Mouse (Mus musculus) heart, adult 2 months (tissue): ENCODE measurements around the gene Acap2. TPM values are rescaled to one million over a fixed set of nuclear protein-coding genes. Genes with fewer than 3 reads are reported as not detected.

Experiments used
- DNase-seq, 2 experiments: peaks; one replicate each; pipeline ENCODE4 v3.0.0; 2021
- H3K27ac ChIP-seq: fragments of 200-600 bp; 2 replicates; pipeline ENCODE4 v1.8.1; 2022
- H3K27me3 ChIP-seq: fragments of 200-500 bp; 2 replicates; pipeline ENCODE4 v1.6.1; 2012; ENCODE audit warnings: mild to moderate bottlenecking, low read length, inconsistent platforms, mixed read lengths; ENCODE audit not compliant: control insufficient read depth, insufficient read depth
- H3K36me3 ChIP-seq: fragments of 200-500 bp; 2 replicates; pipeline ENCODE4 v1.6.1; 2012; ENCODE audit warnings: low read length, inconsistent platforms; ENCODE audit not compliant: control insufficient read depth, insufficient read depth
- H3K4me1 ChIP-seq: fragments of 200-500 bp; 2 replicates; pipeline ENCODE4 v1.6.1; 2011; ENCODE audit warnings: low read length; ENCODE audit not compliant: control insufficient read depth, insufficient read depth
- H3K4me3 ChIP-seq: fragments of 200-600 bp; 2 replicates; pipeline ENCODE4 v1.8.1; 2022
- H3K79me2 ChIP-seq: fragments of 200-500 bp; replicated peaks from 2 replicates; pipeline ENCODE4 v1.6.1; 2012; ENCODE audit warnings: mild to moderate bottlenecking, inconsistent platforms, low read length, moderate library complexity, mixed read lengths; ENCODE audit not compliant: control insufficient read depth, insufficient read depth
- H3K9ac ChIP-seq: fragments of 200-500 bp; 2 replicates; pipeline ENCODE4 v1.6.1; 2012; ENCODE audit warnings: low read depth, mild to moderate bottlenecking, control low read depth, inconsistent platforms, low read length, mixed read lengths
- CTCF ChIP-seq: fragments of 200-600 bp; IDR thresholded peaks from 2 replicates; pipeline ENCODE4 v1.8.1; 2022; ENCODE audit warnings: antibody characterized with exemption, mild to moderate bottlenecking, moderate library complexity
- EP300 ChIP-seq: fragments of 200-500 bp; IDR thresholded peaks from 2 replicates; pipeline ENCODE4 v1.6.1; 2011; ENCODE audit warnings: low read depth, low read length, control low read depth; ENCODE audit not compliant: insufficient read depth
- POLR2A ChIP-seq: fragments of 200-500 bp; IDR thresholded peaks from 2 replicates; pipeline ENCODE4 v1.6.1; 2011; ENCODE audit warnings: mild to moderate bottlenecking, low read depth, low read length, control low read depth; ENCODE audit not compliant: insufficient read depth
- WGBS: fragments of 180-500 bp; shearing (Covaris S2); methylation state at CpG from one replicate; pipeline ENCODE4 v1.1.7; 2018; 5-methylcytosine and 5-hydroxymethylcytosine counted together
- intact Hi-C: fragments of 180-260 bp; cut with DNase I; formaldehyde crosslinking; loops from one replicate; pipeline ENCODE4 v1.15.1; 2025
- polyA plus RNA-seq: library from polyadenylated mRNA; depleted of rRNA; stranded (reverse); fragments of >200 nt; gene quantifications from 2 replicates; pipeline ENCODE4 v1.2.3, GENCODE M21; 2012; rRNA removed
- total RNA-seq, 2 experiments: library from RNA; stranded (reverse); gene quantifications; 2 replicates each; pipeline ENCODE4 v1.2.3; 2021

Acap2 gene
- total and polyA plus RNA-seq, 3 experiments: 8.2 to 17.8 (median 17.6) TPM

- intact Hi-C loops: no loop called here
- H3K79me2 ChIP-seq: no peaks in the 10 kb centered on the region
- TF ChIP-seq EP300: no peak
- TF ChIP-seq POLR2A: no peak
- no peak for TF ChIP-seq CTCF
- H3K36me3 ChIP-seq: no peaks in the 10 kb centered on the region
- H3K27me3 ChIP-seq: no peaks in the 10 kb centered on the region
- 50% methylated on average over 14 of the region's 14 CpGs for WGBS
- H3K4me1 ChIP-seq: peaks cover 2% of the 10 kb centered on the region
- no peak for DNase-seq
- peak overlapping the region; percentile 27; the same call in 1 of the 2 replicates for H3K9ac ChIP-seq
- 0 out of 2 replicates have a peak overlapping the region, but pooled peaks have one; percentile 15 for H3K27ac ChIP-seq
- no peak overlapping the region for H3K4me3 ChIP-seq
Measured at GRCm38 (mm10) chr16:31046217-31046659, 154.8 kb downstream of the Acap2 start.

- WGBS: 80% methylated on average over 5 of the region's 5 CpGs
- Histone ChIP-seq H3K36me3 (no peaks in the 10 kb centered on the region), H3K4me1 (peaks cover 4% of the 10 kb centered on the region), H3K9ac (no peak overlapping the region), H3K4me3 (no peak overlapping the region), H3K27ac (no peak overlapping the region), H3K79me2 (no peaks in the 10 kb centered on the region), H3K27me3 (no peaks in the 10 kb centered on the region)
- no peak for DNase-seq
- intact Hi-C loops: no loop called here
- TF ChIP-seq EP300: no peak
- TF ChIP-seq CTCF: no peak
- TF ChIP-seq POLR2A: no peak
Measured at GRCm38 (mm10) chr16:31045211-31045610, 155.8 kb downstream of the Acap2 start.

GRCm38 (mm10) chr16:31043136-31043535 lies 157.9 kb downstream of the Acap2 start:
- Histone ChIP-seq H3K4me1 (peaks cover 6% of the 10 kb centered on the region), H3K9ac (no peak overlapping the region), H3K36me3 (peaks cover 4% of the 10 kb centered on the region), H3K27ac (no peak overlapping the region), H3K79me2 (no peaks in the 10 kb centered on the region), H3K27me3 (no peaks in the 10 kb centered on the region), H3K4me3 (no peak overlapping the region)
- intact Hi-C loops: no loop called here
- 92% methylated on average over 5 of the region's 5 CpGs for WGBS
- TF ChIP-seq CTCF (no peak), POLR2A (no peak), EP300 (no peak)
- DNase-seq: no peak

Other genes starting within 250 kb of the Acap2 start
- gene Xxylt1, start 119.8 kb downstream of the Acap2 start, total RNA-seq: 10 to 100 TPM; 10.5 to 11.5 TPM
- gene Xxylt1, start 119.8 kb downstream of the Acap2 start, polyA plus RNA-seq: 13.5 and 21.5 TPM in 2 replicates
- 10 to 100 TPM; 77.3 to 88.3 TPM for gene Ppp1r2, start 74.0 kb upstream of the Acap2 start, total RNA-seq
- gene Ppp1r2, start 74.0 kb upstream of the Acap2 start, polyA plus RNA-seq: 33.1 and 40.6 TPM in 2 replicates
- gene Apod, start 113.6 kb upstream of the Acap2 start, total RNA-seq: 1 to 10 TPM; 5.3 to 7.5 TPM
- gene Apod, start 113.6 kb upstream of the Acap2 start, polyA plus RNA-seq: 4.4 and 4.7 TPM in 2 replicates
- gene Bdh1, start 221.0 kb upstream of the Acap2 start, total RNA-seq: 100 to 1,000 TPM; 134 to 159 TPM
- 23.3 and 61.3 TPM in 2 replicates for gene Bdh1, start 221.0 kb upstream of the Acap2 start, polyA plus RNA-seq